Mouse (Mus musculus): ENCODE data around the gene Fam240a.

Gene Fam240a

DNA sequence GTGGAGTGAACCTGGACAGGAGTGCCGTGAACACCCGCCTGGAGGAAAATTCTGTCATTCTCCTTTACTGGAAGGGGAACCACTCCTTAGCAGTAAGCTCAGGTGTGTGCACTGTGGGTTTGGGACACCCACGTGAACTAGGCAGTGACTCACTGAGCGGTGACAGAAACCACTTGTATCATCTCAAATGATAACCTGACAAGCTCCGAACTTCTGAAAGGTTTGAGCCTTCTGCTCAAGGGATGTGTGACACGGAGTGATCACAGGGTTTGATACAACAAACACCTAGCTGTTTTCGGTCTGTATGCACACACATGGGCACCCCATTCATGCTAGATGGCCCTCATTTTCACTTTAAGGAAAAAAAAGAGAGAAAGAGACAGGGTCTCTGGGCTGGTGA, at the start of gene Fam240a:
Fam240a (minus strand) TSS at position 76 of the 400 bp plus-strand sequence.
- DNase-seq (ENCODE audit: low read depth, low spot score), result no peak

- DNase-seq (ENCODE audit: low read depth, low spot score), result no peak
Measured at GRCm38 (mm10) chr9:110965910-110966231, 49.2 kb upstream of the Fam240a start.

DNA sequence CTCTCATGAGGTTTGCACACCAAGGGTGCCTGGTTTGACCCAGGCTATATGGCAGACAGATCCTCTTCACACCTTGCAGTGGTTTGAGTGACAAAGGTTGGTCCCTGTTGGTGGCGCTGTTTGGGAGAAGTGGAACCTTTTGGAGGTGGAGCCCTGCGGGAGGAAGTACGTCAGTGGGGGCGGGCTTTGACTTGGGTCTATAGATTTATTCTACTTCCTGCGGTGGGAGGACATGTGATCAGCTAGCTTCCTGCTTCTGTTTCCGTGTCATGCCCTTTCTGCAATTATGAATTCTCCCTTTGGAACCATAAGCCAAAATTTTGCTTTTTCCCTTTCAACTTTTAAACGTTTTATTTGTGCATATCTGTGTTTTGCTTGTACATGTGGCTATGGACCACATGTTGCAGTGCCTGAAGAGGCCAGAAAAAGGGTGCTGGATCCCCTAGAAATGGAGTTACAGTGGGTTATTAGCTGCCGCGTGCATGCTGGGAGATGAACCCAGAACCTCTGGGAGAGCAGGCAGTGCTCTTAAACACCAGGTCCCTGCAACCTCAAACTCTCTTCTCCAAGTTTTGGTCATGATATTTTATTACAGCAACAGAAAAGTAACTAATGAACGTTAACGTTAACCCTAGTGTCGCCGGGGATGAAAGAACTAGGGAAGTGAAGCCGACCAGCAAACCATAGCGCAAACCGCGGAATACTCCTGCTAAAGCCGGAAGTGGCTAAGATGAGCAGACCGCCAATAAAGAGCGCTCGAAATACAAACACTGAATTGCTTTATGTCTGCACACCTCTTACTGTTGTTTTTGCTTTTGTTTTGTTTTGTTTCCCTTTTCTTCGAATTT, 48.6 kb upstream of the Fam240a start:
- DNase-seq (ENCODE audit: low read depth, low spot score), result peak; percentile 89

DNA sequence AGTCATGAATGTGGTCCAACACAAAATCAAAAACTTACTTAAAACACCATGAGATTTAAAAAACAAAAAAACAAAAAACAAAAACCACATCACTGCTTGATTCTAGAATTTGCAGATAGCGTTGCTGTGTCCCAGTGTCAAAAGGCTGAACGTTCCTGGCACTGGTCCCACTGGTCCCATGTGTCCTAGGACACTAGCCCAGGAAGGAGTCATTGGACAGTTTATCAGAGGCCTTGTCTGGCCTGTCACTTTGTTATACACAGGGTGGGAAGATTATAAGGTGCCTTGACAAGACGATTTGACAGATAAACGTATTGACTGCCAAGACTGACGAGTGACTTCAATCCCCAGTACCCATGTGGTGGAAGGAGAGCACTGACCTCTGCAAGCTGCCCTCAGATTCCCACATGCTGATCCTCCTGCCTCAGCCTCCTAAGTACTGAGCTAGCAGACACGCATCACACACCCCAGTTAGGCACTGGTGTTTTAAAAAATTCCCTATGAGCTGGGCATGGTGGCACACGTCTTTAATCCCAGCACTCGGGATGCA, 47.0 kb upstream of the Fam240a start:
- no peak for DNase-seq (ENCODE audit: low read depth, low spot score)

DNA sequence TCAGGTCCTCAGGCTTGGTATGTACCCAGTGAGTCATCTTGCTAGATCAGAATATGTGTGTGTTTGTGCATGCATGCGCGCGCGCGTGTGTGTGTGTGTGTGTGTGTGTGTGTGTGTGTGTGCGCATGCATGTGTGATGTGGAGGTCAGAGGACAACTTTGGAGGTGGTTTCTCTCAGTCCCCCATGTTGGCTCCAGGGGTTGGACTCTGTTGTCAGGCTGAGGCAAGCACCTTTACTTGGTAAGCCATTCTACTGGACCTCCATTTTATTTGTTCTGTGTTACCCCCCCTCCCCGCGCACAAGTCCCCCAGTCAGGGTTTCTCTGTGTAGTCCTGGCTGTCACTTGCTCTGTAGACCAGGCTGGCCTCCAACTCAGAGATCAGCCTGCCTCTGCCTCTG, 44.7 kb upstream of the Fam240a start:
- no peak for DNase-seq (ENCODE audit: low read depth, low spot score)

DNA sequence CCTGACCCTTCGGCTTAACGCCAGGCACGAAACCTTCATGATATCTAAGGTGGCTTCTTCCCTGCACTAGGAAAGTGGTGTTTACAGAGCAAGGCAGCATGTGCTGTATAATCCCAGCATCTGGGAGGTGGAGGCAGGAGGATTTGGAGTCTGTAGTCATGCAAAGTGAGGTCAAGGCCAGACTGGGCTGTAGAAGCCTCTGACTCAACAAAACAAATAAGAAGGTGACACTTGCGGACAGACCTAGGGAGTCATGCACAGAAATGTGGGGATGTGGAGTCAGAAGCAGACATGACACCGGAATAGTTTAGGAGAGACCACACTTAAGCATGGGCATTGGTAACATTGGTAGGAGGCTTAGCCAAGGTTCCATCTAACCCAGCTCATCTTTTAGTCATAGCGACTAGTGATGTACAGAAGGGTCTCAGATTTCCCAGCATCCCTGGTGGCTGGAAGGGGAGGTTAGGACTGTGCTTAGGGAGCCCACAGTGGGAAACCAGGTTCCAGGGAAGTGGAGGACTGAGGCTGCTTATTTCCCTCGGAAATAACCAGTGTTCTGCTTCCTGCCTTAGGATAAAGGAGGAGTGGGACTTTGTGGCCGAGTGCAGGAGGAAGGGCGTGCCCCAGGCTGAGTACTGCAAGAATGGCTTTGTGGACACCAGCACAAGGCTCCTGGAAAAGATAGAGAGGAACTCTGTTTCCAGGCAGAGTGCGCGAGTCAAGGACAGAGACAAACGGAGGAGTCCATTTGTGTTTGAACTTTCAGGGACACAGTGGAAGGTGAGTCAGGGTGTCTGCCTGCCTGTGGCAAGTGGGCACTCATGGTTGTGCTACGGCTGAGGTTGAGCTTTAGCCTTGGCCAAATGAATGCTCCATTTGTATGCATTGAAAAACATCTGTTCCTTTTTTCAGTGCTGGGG, 43.8 kb upstream of the Fam240a start:
- DNase-seq (ENCODE audit: low read depth, low spot score), result peak; percentile 90

GRCm38 (mm10) chr9:110959669-110960068, 43.0 kb upstream of the Fam240a start:
- no peak for DNase-seq (ENCODE audit: low read depth, low spot score)

DNA sequence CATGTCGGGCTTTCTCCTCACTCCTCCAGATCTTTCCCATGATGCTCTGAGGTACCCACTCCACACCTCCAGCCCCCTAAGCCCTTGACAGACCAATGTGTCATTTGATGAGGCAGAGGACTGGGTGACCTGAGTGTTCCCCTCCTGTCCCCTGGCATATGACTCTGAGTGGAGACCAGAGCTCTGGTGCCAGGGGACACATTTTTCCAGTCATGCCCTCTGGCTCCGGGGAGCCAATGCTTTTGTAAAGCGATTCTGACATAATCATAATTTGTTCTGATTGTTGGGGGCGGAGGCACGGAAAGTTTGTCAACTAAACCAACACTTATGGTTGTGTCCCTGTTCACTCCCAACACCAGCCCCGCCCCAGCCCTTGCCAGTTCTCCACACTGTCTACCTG, 39.3 kb upstream of the Fam240a start:
- no peak for DNase-seq (ENCODE audit: low read depth, low spot score)

DNA sequence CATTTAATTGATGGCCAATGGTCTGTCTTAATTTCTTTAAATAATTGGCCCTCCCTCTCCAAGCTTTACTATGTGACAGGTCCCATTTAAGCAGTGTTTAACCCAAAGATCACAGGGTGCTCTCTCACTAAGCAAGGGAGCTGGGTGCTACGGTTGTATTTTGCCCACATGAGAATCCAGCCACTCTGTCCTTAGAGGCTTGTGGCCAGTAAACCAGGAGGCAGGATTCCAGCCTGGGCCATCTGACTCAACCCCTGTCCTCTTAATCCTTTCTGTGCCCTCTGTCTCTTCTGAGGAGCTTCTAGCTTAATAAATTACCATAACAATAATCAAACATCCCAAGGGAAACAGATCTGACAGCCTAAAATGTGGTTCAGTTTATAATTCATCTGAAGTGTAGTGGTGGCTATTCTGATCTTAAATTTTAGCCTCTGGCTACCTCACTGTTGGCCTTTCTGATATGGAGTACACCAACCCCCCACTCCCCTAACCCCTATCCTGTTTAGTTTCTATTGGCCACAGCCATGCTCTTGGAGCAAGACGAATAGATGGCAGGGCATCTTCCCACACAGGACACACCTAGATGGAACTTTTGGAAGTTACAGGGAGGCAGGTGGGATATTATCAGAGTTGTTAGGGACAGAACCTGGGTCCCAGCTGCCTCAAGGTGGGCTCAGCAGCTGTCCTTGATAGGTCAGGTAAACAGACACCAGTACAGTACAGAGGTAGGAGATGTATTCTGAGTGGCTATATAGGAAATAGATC, 38.2 kb upstream of the Fam240a start:
- no peak for DNase-seq (ENCODE audit: low read depth, low spot score)

DNA sequence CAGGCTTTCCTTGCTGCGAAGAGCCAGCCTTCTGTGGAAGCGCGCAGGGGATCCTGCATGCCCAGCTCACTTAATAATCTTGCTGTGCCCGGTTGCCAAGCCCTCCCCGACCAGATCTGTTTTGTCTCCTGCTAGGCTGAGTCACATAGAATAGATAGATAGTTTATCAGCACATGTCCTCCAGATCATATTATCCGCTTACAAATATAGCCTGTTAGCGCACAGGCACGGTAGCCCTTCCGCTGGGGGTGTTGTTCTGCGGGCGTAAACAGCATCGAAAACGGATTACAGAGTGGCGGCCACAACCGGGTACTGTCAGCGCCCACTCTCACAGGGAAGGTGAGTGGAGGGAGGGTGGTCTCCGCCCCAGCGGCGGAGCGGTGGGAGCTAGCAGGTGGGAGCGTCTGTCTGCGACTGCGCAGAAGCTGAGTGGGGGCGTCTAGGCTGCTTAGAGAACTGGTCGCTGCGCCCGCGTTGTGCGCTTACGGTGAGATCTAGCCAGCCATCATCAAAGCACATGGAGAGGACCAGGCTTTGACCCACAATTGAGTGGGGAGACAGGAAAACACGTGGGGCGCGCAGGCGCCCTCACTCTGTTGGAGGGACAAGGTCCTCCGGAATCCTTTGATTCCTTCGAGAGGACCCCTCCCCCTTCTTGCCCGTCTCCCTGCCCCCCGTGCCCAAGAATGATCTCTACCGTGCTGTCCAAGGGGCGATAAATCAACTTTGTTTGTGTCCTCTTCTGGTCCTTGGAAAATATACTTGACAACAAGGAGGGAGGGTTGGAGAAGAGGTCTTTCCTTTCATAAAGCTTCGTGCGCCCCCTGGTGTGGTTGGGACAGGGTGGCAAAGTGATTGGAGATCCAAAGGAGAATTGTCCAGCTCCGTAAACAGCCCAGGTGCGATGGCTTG, 37.1 kb upstream of the Fam240a start:
- DNase-seq (ENCODE audit: low read depth, low spot score), result peak; percentile 88

DNA sequence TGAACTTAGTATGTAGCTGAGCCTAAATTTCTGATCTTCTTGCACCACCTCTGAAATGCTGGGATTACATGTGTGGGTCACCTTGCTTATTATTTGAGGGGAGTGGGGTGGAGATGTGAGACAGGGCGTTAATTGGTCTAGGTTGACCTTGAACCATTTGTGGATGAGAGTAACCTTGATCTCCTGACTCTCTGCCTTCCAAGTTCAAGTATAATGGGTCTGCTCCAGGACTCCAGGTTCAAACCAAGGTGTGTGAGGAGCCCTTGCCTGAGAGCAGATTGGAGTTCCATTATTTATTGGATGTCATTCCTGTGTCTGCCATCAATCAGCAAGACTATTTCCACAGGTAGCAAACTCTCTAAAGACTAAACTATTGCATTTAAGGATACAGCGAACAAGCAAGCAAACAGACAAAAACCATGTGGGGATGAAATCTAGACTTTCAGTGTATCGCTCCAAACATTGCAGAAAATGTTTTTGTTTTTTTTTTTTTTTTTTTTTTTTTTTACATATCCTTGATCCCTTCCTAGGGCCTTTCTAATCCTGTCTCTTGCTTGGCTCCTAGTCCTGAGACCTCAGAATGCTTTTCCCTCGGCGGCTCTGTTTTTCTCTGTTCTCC, 36.4 kb upstream of the Fam240a start:
- peak; percentile 85 for DNase-seq (ENCODE audit: low read depth, low spot score)

- DNase-seq (ENCODE audit: low read depth, low spot score), result peak; percentile 67
Measured at GRCm38 (mm10) chr9:110952398-110952797, 35.7 kb upstream of the Fam240a start.

GRCm38 (mm10) chr9:110951866-110952265, 35.2 kb upstream of the Fam240a start:
- DNase-seq (ENCODE audit: low read depth, low spot score), result no peak

- peak; percentile 93 for DNase-seq (ENCODE audit: low read depth, low spot score)
Measured at GRCm38 (mm10) chr9:110951397-110951796, 34.7 kb upstream of the Fam240a start, which contains the start of gene Lrrc2. TSS of gene Lrrc2 (plus strand) at chr9:110951545.

DNA sequence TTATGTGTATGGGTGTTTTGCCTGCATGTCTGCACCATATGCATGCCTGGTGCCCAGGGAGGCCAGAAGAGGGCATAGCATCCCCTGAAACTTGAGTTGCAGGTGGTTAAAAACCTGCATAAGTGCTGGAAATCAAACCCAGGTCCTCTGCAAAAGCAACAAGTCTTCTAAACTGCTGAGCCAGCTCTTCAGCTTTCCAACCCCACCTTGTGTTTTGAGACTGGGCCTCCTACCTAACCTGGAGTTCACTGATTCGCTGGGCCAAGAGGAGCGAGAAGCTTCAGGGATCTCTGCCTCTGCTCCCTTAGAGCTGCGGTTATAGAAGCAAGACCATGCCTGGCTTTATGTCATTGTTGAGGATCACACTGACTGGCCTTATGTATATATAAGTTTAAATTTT, 33.4 kb upstream of the Fam240a start:
- DNase-seq (ENCODE audit: low read depth, low spot score), result no peak

GRCm38 (mm10) chr9:110948813-110949310, 32.2 kb upstream of the Fam240a start:
- peak; percentile 54 for DNase-seq (ENCODE audit: low read depth, low spot score)

- peak; percentile 94 for DNase-seq (ENCODE audit: low read depth, low spot score)
Measured at GRCm38 (mm10) chr9:110947900-110948299, 31.2 kb upstream of the Fam240a start.

- peak; percentile 98 for DNase-seq (ENCODE audit: low read depth, low spot score)
Measured at GRCm38 (mm10) chr9:110947261-110947661, 30.6 kb upstream of the Fam240a start.

DNA sequence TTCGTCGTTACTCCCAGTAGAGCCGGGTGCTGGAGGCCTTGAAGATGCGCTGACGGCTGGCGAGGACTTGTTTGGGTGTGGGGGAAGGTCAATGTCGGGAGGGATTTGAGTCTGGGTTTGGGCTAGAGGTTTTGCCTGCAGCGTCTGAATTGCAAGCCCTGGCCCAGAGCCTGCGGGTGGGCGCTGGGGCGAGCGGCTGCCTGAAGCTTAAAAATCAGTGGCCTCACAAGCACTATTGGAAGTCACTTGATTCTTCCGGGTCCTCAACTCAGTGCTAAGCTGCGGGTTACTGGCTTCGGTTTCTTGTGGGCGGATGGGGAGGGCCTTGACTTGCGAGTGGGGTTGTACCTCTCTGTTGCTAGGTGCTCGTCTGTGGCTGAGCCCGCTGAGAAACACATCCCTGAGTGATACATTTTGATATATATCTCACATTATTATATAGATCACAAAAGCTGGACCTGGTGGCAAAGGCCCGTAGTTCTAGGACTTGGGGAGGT, 29.9 kb upstream of the Fam240a start:
- DNase-seq (ENCODE audit: low read depth, low spot score), result peak; percentile 89

GRCm38 (mm10) chr9:110945926-110946325, 29.3 kb upstream of the Fam240a start, which contains the start of gene Tdgf1:
TSS of gene Tdgf1 (minus strand) at chr9:110946158.
- peak; percentile 93 for DNase-seq (ENCODE audit: low read depth, low spot score)
